Mouse (Mus musculus): ENCODE measurements around the gene Ptgr2. TPM values are rescaled to one million over a fixed set of nuclear protein-coding genes. Genes with fewer than 3 reads are reported as not detected.

The Ptgr2 gene
- polyA plus RNA-seq, 1 experiment from 2014 or later = 79.0 TPM

GRCm38 (mm10) chr12:84252811-84253210 lies 32.2 kb upstream of the Ptgr2 start:
- no peak overlapping the region for H3K4me2 ChIP-seq (ENCODE audit: low read length)
- H3K4me3 ChIP-seq (ENCODE audit: control insufficient read depth in 1 of 2, insufficient read depth in 1 of 2, low read depth in 1 of 2, low read length in 2 of 2) = no peak overlapping the region
- no peaks in the 10 kb centered on the region for H3K36me3 ChIP-seq (ENCODE audit: control insufficient read depth, insufficient read depth, low read length)
- H3K4me1 ChIP-seq (ENCODE audit: control insufficient read depth in 2 of 2, insufficient read depth in 2 of 2, low read length in 2 of 2) = no peaks in the 10 kb centered on the region
- WGBS = 86% methylated on average over 4 of the region's 5 CpGs
- no peak overlapping the region for H3K9ac ChIP-seq (ENCODE audit: low read length)
- no peak for ATAC-seq (ENCODE audit: insufficient number of reproducible peaks, insufficient read depth, low FRiP score, low read depth)
- H3K27ac ChIP-seq (replicated peaks in 1 of 2; ENCODE audit: control insufficient read depth in 1 of 2, insufficient read depth in 1 of 2, low read depth in 2 of 2, low read length in 2 of 2) = no peak overlapping the region
- H3K9me3 ChIP-seq (ENCODE audit: control insufficient read depth, low read length) = no peaks in the 10 kb centered on the region
- no peaks in the 10 kb centered on the region for H3K27me3 ChIP-seq (ENCODE audit: control insufficient read depth, insufficient read depth, low read length)

GRCm38 (mm10) chr12:84254886-84255285 lies 30.1 kb upstream of the Ptgr2 start:
- H3K9ac ChIP-seq (ENCODE audit: low read length) = no peak overlapping the region
- H3K4me3 ChIP-seq (ENCODE audit: control insufficient read depth in 1 of 2, insufficient read depth in 1 of 2, low read depth in 1 of 2, low read length in 2 of 2) = no peak overlapping the region
- no peak overlapping the region for H3K27ac ChIP-seq (replicated peaks in 1 of 2; ENCODE audit: control insufficient read depth in 1 of 2, insufficient read depth in 1 of 2, low read depth in 2 of 2, low read length in 2 of 2)
- H3K4me2 ChIP-seq (ENCODE audit: low read length) = no peak overlapping the region
- no peaks in the 10 kb centered on the region for H3K36me3 ChIP-seq (ENCODE audit: control insufficient read depth, insufficient read depth, low read length)
- 82% methylated on average over 5 of the region's 5 CpGs for WGBS
- H3K9me3 ChIP-seq (ENCODE audit: control insufficient read depth, low read length) = no peaks in the 10 kb centered on the region
- H3K27me3 ChIP-seq (ENCODE audit: control insufficient read depth, insufficient read depth, low read length) = no peaks in the 10 kb centered on the region
- no peak for ATAC-seq (ENCODE audit: insufficient number of reproducible peaks, insufficient read depth, low FRiP score, low read depth)
- no peaks in the 10 kb centered on the region for H3K4me1 ChIP-seq (ENCODE audit: control insufficient read depth in 2 of 2, insufficient read depth in 2 of 2, low read length in 2 of 2)

- no peak overlapping the region for H3K9ac ChIP-seq (ENCODE audit: low read length)
- no peak overlapping the region for H3K4me2 ChIP-seq (ENCODE audit: low read length)
- no peak overlapping the region for H3K27ac ChIP-seq (replicated peaks in 1 of 2; ENCODE audit: control insufficient read depth in 1 of 2, insufficient read depth in 1 of 2, low read depth in 2 of 2, low read length in 2 of 2)
- no peaks in the 10 kb centered on the region for H3K36me3 ChIP-seq (ENCODE audit: control insufficient read depth, insufficient read depth, low read length)
- no peaks in the 10 kb centered on the region for H3K27me3 ChIP-seq (ENCODE audit: control insufficient read depth, insufficient read depth, low read length)
- no peaks in the 10 kb centered on the region for H3K9me3 ChIP-seq (ENCODE audit: control insufficient read depth, low read length)
- ATAC-seq (ENCODE audit: insufficient number of reproducible peaks, insufficient read depth, low FRiP score, low read depth) = no peak
- no peak overlapping the region for H3K4me3 ChIP-seq (ENCODE audit: control insufficient read depth in 1 of 2, insufficient read depth in 1 of 2, low read depth in 1 of 2, low read length in 2 of 2)
- WGBS = 67% methylated on average over 7 of the region's 7 CpGs
- H3K4me1 ChIP-seq (ENCODE audit: control insufficient read depth in 2 of 2, insufficient read depth in 2 of 2, low read length in 2 of 2) = no peaks in the 10 kb centered on the region
These were observed 24.7 kb upstream of the Ptgr2 start for GRCm38 (mm10) chr12:84260363-84260762.

DNA sequence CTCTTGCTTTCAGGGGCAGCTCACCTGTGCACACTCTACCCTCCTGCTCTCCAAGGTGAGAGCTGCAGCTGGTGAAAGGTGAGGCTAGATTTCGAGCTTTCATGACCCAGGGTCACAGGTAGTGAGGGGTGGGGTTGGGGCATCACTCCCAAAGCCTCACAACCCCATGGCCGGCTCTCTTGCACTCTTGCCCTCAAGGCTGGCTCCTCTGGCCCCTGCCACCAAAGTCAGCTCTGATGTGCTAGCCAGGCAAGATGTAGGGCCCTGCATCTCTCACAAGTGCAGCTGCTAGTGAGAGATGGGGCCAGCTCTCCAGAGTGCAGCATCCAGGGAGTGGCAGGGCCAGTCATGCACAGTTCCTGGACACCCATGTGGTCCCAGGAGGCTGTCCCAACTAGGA lies 17.8 kb upstream of the Ptgr2 start:
- H3K27me3 ChIP-seq (ENCODE audit: control insufficient read depth, insufficient read depth, low read length) = no peaks in the 10 kb centered on the region
- no peaks in the 10 kb centered on the region for H3K36me3 ChIP-seq (ENCODE audit: control insufficient read depth, insufficient read depth, low read length)
- no peaks in the 10 kb centered on the region for H3K4me1 ChIP-seq (ENCODE audit: control insufficient read depth in 2 of 2, insufficient read depth in 2 of 2, low read length in 2 of 2)
- no peak overlapping the region for H3K9ac ChIP-seq (ENCODE audit: low read length)
- no peak overlapping the region for H3K4me2 ChIP-seq (ENCODE audit: low read length)
- no peak overlapping the region for H3K4me3 ChIP-seq (ENCODE audit: control insufficient read depth in 1 of 2, insufficient read depth in 1 of 2, low read depth in 1 of 2, low read length in 2 of 2)
- no peak for ATAC-seq (ENCODE audit: insufficient number of reproducible peaks, insufficient read depth, low FRiP score, low read depth)
- H3K9me3 ChIP-seq (ENCODE audit: control insufficient read depth, low read length) = no peaks in the 10 kb centered on the region
- 52% methylated on average over 2 of the region's 2 CpGs for WGBS
- H3K27ac ChIP-seq (replicated peaks in 1 of 2; ENCODE audit: control insufficient read depth in 1 of 2, insufficient read depth in 1 of 2, low read depth in 2 of 2, low read length in 2 of 2) = no peak overlapping the region

DNA sequence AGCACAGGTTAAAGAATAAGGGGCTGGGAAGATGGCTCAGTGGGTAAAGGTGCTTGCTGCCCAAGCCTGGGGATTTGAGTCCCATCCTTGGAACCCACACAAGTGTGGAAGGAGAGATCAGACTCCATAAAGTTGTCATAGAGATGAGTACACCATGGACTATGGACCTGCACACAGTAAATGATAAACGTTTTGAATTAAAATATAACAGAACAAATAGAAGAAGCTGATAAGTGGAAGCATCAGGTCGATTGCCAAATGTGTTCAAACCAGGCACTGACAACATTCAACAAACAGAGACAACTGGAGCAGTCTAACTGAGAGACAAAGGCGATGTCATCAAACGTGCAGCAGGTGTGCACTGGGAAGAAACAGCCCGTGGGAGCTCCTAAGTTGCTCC lies 11.7 kb upstream of the Ptgr2 start:
- 66% methylated on average over 5 of the region's 5 CpGs for WGBS
- Histone ChIP-seq H3K4me2 (ENCODE audit: low read length) (no peak overlapping the region), H3K27me3 (ENCODE audit: control insufficient read depth, insufficient read depth, low read length) (no peaks in the 10 kb centered on the region), H3K4me1 (ENCODE audit: control insufficient read depth in 2 of 2, insufficient read depth in 2 of 2, low read length in 2 of 2) (no peaks in the 10 kb centered on the region), H3K4me3 (ENCODE audit: control insufficient read depth in 1 of 2, insufficient read depth in 1 of 2, low read depth in 1 of 2, low read length in 2 of 2) (no peak overlapping the region), H3K36me3 (ENCODE audit: control insufficient read depth, insufficient read depth, low read length) (no peaks in the 10 kb centered on the region), H3K9ac (ENCODE audit: low read length) (no peak overlapping the region), H3K27ac (replicated peaks in 1 of 2; ENCODE audit: control insufficient read depth in 1 of 2, insufficient read depth in 1 of 2, low read depth in 2 of 2, low read length in 2 of 2) (no peak overlapping the region), H3K9me3 (ENCODE audit: control insufficient read depth, low read length) (no peaks in the 10 kb centered on the region)
- ATAC-seq (ENCODE audit: insufficient number of reproducible peaks, insufficient read depth, low FRiP score, low read depth) = no peak

DNA sequence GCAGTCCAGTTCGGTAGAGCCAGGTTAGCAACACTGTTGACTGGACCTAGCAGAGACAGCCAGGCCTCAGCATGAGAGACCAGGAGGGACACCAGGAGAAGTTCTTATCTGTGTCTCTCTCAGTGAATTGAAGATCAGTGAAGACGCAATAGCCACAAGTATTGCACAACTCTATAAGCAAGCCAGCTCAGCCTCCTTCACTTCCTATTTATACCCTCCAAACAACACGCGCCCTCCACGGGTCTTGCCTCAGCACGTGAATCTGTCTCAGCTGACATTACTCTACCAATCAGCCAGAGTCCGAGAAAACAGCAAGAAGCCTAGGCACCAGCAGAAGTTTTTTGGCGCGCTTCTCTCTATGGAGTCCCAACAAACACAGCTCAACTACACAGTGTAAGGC lies 9.7 kb upstream of the Ptgr2 start:
- H3K27me3 ChIP-seq (ENCODE audit: control insufficient read depth, insufficient read depth, low read length) = no peaks in the 10 kb centered on the region
- H3K4me1 ChIP-seq (ENCODE audit: control insufficient read depth in 2 of 2, insufficient read depth in 2 of 2, low read length in 2 of 2) = no peaks in the 10 kb centered on the region
- ATAC-seq (ENCODE audit: insufficient number of reproducible peaks, insufficient read depth, low FRiP score, low read depth) = no peak
- H3K9ac ChIP-seq (ENCODE audit: low read length) = no peak overlapping the region
- no peaks in the 10 kb centered on the region for H3K9me3 ChIP-seq (ENCODE audit: control insufficient read depth, low read length)
- no peak overlapping the region for H3K27ac ChIP-seq (replicated peaks in 1 of 2; ENCODE audit: control insufficient read depth in 1 of 2, insufficient read depth in 1 of 2, low read depth in 2 of 2, low read length in 2 of 2)
- H3K4me2 ChIP-seq (ENCODE audit: low read length) = no peak overlapping the region
- WGBS = 84% methylated on average over 9 of the region's 9 CpGs
- H3K36me3 ChIP-seq (ENCODE audit: control insufficient read depth, insufficient read depth, low read length) = no peaks in the 10 kb centered on the region
- H3K4me3 ChIP-seq (ENCODE audit: control insufficient read depth in 1 of 2, insufficient read depth in 1 of 2, low read depth in 1 of 2, low read length in 2 of 2) = no peak overlapping the region

GRCm38 (mm10) chr12:84276288-84276687 lies 8.7 kb upstream of the Ptgr2 start:
- Histone ChIP-seq H3K4me1 (ENCODE audit: control insufficient read depth in 2 of 2, insufficient read depth in 2 of 2, low read length in 2 of 2) (no peaks in the 10 kb centered on the region), H3K36me3 (ENCODE audit: control insufficient read depth, insufficient read depth, low read length) (no peaks in the 10 kb centered on the region), H3K27me3 (ENCODE audit: control insufficient read depth, insufficient read depth, low read length) (no peaks in the 10 kb centered on the region), H3K9me3 (ENCODE audit: control insufficient read depth, low read length) (no peaks in the 10 kb centered on the region), H3K4me3 (ENCODE audit: control insufficient read depth in 1 of 2, insufficient read depth in 1 of 2, low read depth in 1 of 2, low read length in 2 of 2) (no peak overlapping the region), H3K4me2 (ENCODE audit: low read length) (no peak overlapping the region), H3K9ac (ENCODE audit: low read length) (no peak overlapping the region), H3K27ac (replicated peaks in 1 of 2; ENCODE audit: control insufficient read depth in 1 of 2, insufficient read depth in 1 of 2, low read depth in 2 of 2, low read length in 2 of 2) (no peak overlapping the region)
- WGBS = 65% methylated on average over 2 of the region's 2 CpGs
- ATAC-seq (ENCODE audit: insufficient number of reproducible peaks, insufficient read depth, low FRiP score, low read depth) = no peak

GRCm38 (mm10) chr12:84276799-84277198 lies 8.2 kb upstream of the Ptgr2 start:
- WGBS = 75% methylated on average over 4 of the region's 4 CpGs
- no peak overlapping the region for H3K4me2 ChIP-seq (ENCODE audit: low read length)
- ATAC-seq (ENCODE audit: insufficient number of reproducible peaks, insufficient read depth, low FRiP score, low read depth) = no peak

More at GRCm38 (mm10) chr12:84276799-84277198, 8.2 kb upstream of the Ptgr2 start:
- H3K4me1 ChIP-seq (ENCODE audit: control insufficient read depth in 2 of 2, insufficient read depth in 2 of 2, low read length in 2 of 2) = no peaks in the 10 kb centered on the region
- no peaks in the 10 kb centered on the region for H3K27me3 ChIP-seq (ENCODE audit: control insufficient read depth, insufficient read depth, low read length)
- H3K9me3 ChIP-seq (ENCODE audit: control insufficient read depth, low read length) = no peaks in the 10 kb centered on the region
- H3K36me3 ChIP-seq (ENCODE audit: control insufficient read depth, insufficient read depth, low read length) = no peaks in the 10 kb centered on the region
- H3K4me3 ChIP-seq (ENCODE audit: control insufficient read depth in 1 of 2, insufficient read depth in 1 of 2, low read depth in 1 of 2, low read length in 2 of 2) = no peak overlapping the region
- no peak overlapping the region for H3K9ac ChIP-seq (ENCODE audit: low read length)
- no peak overlapping the region for H3K27ac ChIP-seq (replicated peaks in 1 of 2; ENCODE audit: control insufficient read depth in 1 of 2, insufficient read depth in 1 of 2, low read depth in 2 of 2, low read length in 2 of 2)

All from heart, embryonic 14.5 days (tissue).